Mouse (Mus musculus): ENCODE results near the gene Wnt8b. TPM values are rescaled to one million over a fixed set of nuclear protein-coding genes. Genes with fewer than 3 reads are reported as not detected.

Wnt8b gene
- polyA plus RNA-seq, 1 experiment, result not detected

DNA sequence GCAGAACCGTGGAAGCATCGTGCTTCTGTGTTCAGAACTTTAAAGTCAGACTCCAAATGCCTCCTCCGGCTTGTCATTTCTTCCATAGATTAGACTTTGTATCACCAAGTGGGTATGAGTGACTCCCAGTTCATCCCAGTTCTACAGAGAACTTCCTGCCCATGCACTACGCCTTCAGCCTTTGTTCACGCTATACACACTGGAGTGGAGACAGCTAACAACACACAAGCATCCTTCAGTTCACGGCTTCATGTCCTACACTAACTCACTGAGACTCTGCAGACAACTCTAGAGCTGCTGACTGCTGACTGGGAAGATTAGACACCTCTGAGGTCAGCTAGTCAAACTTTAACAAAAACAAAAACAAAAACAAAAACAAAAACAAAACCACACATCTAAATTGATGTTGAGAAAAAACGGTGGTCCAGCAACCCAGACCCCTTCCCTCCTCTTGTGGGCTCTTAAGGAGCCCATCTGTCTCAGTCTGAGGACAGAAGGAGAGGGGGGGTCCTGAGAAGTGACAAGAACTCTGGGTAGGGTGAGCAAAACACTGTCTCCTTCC, 20.7 kb downstream of the Wnt8b start:
- 30% methylated on average over 7 of the region's 7 CpGs for WGBS
- no peak overlapping the region for H3K27ac ChIP-seq (ENCODE audit: control insufficient read depth, insufficient read depth, low read depth, low read length, poor library complexity)
- TF ChIP-seq CTCF (IDR thresholded peaks at IDR 0.05; ENCODE audit: control insufficient read depth, insufficient read depth, low read length), result no peak
- no peak for TF ChIP-seq POLR2A (IDR thresholded peaks at IDR 0.05; ENCODE audit: borderline replicate concordance, control insufficient read depth, low read depth, low read length)
- no peak overlapping the region for H3K4me3 ChIP-seq (replicated peaks; ENCODE audit: control insufficient read depth, low read depth, low read length)
- no peaks in the 10 kb centered on the region for H3K4me1 ChIP-seq (ENCODE audit: control insufficient read depth, insufficient read depth, low read length)

DNA sequence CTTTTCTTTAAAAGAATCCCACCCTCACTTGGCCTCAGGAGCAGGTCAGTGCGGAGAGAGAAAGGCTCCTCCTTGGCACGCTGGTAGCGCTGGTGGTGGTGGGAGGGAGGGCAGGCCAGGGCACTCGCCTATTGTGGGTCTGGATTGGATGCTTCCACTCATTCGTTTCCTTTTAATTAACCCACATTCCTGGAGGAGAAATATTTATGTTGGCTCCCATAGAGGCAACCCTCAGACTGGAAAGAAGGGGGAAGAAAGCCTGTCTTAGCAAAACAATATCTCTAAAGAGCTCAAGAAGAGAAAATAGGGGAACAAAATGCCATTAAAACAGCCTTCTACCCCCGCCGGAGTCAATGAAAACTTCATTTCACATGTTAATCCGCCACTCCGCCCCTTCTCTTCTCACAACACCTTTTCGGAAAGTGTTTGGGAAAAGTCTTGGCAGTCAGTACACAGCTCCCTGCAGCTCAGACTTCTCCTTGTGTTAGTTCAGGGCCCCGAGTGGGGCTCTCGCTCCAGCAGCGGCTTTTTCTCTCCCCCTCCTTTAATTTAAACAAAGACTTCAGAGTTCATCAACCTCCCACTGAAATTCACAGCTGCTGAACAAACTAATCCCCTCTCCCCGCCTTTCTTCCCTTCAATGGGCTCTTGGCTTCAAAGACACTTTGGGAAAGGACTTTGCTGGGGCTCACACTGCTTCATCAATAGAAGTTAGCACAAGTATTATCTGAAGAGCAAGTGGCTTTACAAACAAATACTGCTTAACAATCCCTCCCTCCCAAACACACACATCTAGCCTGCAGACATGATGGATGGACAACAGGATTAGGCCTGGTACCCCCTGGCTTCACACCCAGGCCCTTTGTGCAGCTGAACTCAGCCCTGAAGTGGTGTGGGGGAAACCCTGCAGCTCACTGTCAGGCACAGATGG, 21.5 kb downstream of the Wnt8b start:
- no peak for TF ChIP-seq CTCF (IDR thresholded peaks at IDR 0.05; ENCODE audit: control insufficient read depth, insufficient read depth, low read length)
- 71% methylated on average over 14 of the region's 14 CpGs for WGBS
- Histone ChIP-seq H3K27ac (ENCODE audit: control insufficient read depth, insufficient read depth, low read depth, low read length, poor library complexity) (no peak overlapping the region), H3K4me1 (ENCODE audit: control insufficient read depth, insufficient read depth, low read length) (no peaks in the 10 kb centered on the region), H3K4me3 (replicated peaks; ENCODE audit: control insufficient read depth, low read depth, low read length) (no peak overlapping the region)

DNA sequence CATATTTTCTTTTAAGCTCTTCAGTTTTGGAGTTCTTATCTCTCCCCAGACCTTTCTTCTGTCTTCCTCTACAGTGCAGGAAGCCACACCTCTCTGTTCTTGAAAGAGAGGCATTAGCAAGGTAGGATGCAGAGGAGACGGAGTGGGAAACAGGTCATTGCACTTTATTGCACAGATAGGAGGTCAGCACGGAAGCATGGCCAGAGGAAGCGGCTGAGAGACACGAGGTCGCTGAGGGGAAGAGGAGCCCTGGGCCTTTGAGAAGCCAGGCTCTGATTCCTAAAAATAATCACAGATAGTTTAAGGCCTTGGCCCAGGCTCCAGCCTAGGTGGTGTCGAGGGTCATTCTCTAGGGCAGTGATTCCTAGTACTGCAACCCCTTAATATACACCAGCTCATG, 22.5 kb downstream of the Wnt8b start:
- H3K4me3 ChIP-seq (replicated peaks; ENCODE audit: control insufficient read depth, low read depth, low read length), result no peak overlapping the region
- whole genome bisulfite sequencing, result 59% methylated on average over 6 of the region's 6 CpGs
- no peak for TF ChIP-seq POLR2A (IDR thresholded peaks at IDR 0.05; ENCODE audit: borderline replicate concordance, control insufficient read depth, low read depth, low read length)
- no peak for TF ChIP-seq CTCF (IDR thresholded peaks at IDR 0.05; ENCODE audit: control insufficient read depth, insufficient read depth, low read length)
- H3K27ac ChIP-seq (ENCODE audit: control insufficient read depth, insufficient read depth, low read depth, low read length, poor library complexity), result no peak overlapping the region
- H3K4me1 ChIP-seq (ENCODE audit: control insufficient read depth, insufficient read depth, low read length), result no peaks in the 10 kb centered on the region

DNA sequence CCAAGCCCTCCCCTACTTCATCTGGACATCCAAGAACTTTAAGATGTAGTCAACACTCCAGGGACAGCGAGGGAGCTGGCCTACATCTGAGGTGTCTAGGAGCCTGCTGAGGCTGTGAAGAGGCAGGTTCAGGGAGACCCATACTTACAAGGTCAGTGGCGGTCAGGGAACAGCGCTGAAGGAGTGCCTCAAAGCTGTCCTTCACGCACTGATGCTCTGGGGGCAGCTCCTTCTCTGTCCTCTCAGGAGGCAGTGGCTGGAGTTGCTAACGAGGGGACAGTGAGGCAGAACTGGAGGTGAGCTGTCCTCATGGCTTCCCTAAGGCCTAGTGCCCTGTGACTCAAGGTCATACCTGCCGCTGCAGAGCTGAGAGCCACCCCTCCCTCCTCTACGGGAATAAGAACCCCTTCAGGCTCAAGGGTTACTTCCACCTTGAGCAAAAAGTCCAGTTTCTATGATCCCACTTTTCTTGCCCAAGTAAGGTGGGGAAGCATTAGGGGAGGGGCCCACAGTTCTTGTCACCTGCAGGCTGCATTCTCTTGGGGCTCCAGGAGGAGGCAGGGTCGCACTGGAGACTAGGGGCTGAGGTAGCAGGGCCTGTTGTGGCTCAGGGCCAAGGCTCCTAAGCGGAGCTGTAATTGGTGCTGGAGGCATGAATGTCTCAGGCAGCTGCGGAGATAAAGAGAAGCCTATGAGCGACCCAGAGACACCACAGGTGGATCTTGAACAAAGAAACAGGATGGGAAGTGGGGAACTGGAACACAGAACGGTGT, 24.9 kb downstream of the Wnt8b start:
- TF ChIP-seq POLR2A (IDR thresholded peaks at IDR 0.05; ENCODE audit: borderline replicate concordance, control insufficient read depth, low read depth, low read length) (no peak), CTCF (IDR thresholded peaks at IDR 0.05; ENCODE audit: control insufficient read depth, insufficient read depth, low read length) (no peak)
- H3K27ac ChIP-seq (ENCODE audit: control insufficient read depth, insufficient read depth, low read depth, low read length, poor library complexity), result no peak overlapping the region
- no peak overlapping the region for H3K4me3 ChIP-seq (replicated peaks; ENCODE audit: control insufficient read depth, low read depth, low read length)
- 80% methylated on average over 12 of the region's 12 CpGs for WGBS
- no peaks in the 10 kb centered on the region for H3K4me1 ChIP-seq (ENCODE audit: control insufficient read depth, insufficient read depth, low read length)

DNA sequence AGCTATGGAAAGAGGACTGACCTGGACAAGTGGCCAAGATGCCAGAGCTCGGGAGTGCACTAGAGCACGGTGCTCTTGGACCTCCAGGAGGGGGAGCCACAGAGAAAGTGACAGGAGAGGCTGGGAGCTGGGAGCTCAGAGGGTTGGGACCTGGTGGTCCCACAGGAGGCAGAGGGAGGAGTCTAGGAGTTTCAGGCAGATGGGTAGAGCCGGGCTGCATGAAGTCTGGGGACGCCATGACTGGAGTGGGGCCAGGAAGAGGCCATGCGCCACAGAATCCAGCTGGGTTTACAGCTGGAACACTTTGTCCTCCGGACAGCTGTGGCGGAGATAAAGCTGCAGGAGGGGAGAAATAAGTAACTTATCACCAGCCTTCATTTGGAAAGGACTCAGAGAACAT, 25.9 kb downstream of the Wnt8b start:
- H3K4me3 ChIP-seq (replicated peaks; ENCODE audit: control insufficient read depth, low read depth, low read length), result no peak overlapping the region
- no peaks in the 10 kb centered on the region for H3K4me1 ChIP-seq (ENCODE audit: control insufficient read depth, insufficient read depth, low read length)
- H3K27ac ChIP-seq (ENCODE audit: control insufficient read depth, insufficient read depth, low read depth, low read length, poor library complexity), result no peak overlapping the region
- TF ChIP-seq POLR2A (IDR thresholded peaks at IDR 0.05; ENCODE audit: borderline replicate concordance, control insufficient read depth, low read depth, low read length), result no peak
- 64% methylated on average over 7 of the region's 7 CpGs for WGBS

DNA sequence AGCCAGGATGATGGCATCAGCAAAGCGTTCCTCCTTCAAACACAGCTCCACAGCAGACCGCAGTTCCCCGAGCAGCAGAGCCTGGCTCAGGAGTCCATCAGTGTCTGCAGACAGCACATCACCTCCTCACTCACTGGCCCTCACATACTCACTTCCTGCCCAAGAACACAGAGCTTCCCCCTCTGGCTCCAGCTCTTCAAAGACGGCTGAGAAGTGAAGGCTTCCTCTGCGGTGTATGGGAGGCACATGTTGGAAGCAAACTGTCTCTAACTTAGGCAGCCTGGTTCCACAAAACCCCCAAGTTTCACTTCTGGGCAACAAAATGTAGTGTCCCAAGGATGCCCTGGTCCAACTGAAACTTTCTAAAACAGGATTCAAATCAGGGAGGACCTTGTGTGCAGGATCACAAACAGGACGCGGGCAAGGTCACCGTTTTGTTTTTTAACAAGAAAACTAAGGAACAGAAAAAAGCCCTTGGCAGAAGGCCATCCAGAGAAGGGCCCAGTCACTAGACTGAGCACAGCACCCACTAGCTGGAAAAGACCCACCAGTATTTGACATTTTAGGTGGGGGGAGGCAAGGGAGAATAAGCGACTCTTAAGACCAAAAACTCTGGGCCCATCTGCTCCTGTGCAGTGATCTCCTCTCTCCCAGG, 32.4 kb downstream of the Wnt8b start:
- no peak overlapping the region for H3K27ac ChIP-seq (ENCODE audit: control insufficient read depth, insufficient read depth, low read depth, low read length, poor library complexity)
- H3K4me1 ChIP-seq (ENCODE audit: control insufficient read depth, insufficient read depth, low read length), result no peaks in the 10 kb centered on the region
- H3K4me3 ChIP-seq (replicated peaks; ENCODE audit: control insufficient read depth, low read depth, low read length), result no peak overlapping the region
- WGBS, result 20% methylated on average over 9 of the region's 9 CpGs
- no peak for TF ChIP-seq POLR2A (IDR thresholded peaks at IDR 0.05; ENCODE audit: borderline replicate concordance, control insufficient read depth, low read depth, low read length)
- TF ChIP-seq CTCF (IDR thresholded peaks at IDR 0.05; ENCODE audit: control insufficient read depth, insufficient read depth, low read length), result no peak

DNA sequence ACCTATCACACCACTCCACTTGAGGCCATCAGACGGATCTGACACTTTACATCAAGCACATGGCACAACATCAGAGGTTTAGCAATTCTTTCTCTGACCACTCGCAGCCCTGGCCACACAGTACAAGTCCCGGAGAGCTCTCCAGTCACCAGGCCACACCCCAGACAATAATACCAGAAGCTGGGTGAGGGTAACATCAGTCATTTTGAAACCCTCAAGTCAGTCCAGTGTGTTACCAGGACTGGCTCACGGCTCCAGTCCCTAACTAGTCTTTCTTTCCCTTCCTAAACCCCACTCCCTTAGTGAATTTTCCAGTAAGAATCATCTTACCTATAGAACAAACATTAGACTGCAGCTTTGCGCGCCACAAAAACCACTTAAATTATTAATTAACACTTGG, 36.7 kb downstream of the Wnt8b start:
- WGBS, result 76% methylated on average over 6 of the region's 6 CpGs

DNA sequence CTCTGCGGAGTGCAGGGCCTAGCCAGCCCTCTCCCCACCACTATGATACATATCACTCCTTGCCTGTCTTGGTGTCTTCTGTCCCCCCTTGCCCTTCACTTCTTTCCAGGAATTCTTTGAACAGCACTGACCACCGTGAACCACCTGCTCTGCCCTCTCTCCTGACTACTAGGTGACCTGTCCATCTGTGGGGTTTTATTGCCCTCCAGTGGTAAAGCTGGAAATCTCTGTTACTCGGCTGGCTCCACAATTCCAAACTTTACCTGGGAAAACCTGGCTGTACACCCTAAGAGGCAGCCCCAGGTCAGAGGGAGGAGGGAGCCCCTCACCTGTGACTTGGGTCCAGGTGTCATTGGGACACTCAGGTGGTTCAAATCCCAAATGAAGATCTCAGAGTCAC, 42.1 kb downstream of the Wnt8b start:
- 45% methylated on average over 3 of the region's 3 CpGs for WGBS
- no peaks in the 10 kb centered on the region for H3K4me1 ChIP-seq (ENCODE audit: control insufficient read depth, insufficient read depth, low read length)
- no peak overlapping the region for H3K4me3 ChIP-seq (replicated peaks; ENCODE audit: control insufficient read depth, low read depth, low read length)
- TF ChIP-seq POLR2A (IDR thresholded peaks at IDR 0.05; ENCODE audit: borderline replicate concordance, control insufficient read depth, low read depth, low read length), result no peak
- no peak for TF ChIP-seq CTCF (IDR thresholded peaks at IDR 0.05; ENCODE audit: control insufficient read depth, insufficient read depth, low read length)
- no peak overlapping the region for H3K27ac ChIP-seq (ENCODE audit: control insufficient read depth, insufficient read depth, low read depth, low read length, poor library complexity)

More for the DNA sequence above, 36.7 kb downstream of the Wnt8b start:
- H3K4me1 ChIP-seq (ENCODE audit: control insufficient read depth, insufficient read depth, low read length), result no peaks in the 10 kb centered on the region
- H3K4me3 ChIP-seq (replicated peaks; ENCODE audit: control insufficient read depth, low read depth, low read length), result no peak overlapping the region
- TF ChIP-seq CTCF (IDR thresholded peaks at IDR 0.05; ENCODE audit: control insufficient read depth, insufficient read depth, low read length) (no peak), POLR2A (IDR thresholded peaks at IDR 0.05; ENCODE audit: borderline replicate concordance, control insufficient read depth, low read depth, low read length) (no peak)
- no peak overlapping the region for H3K27ac ChIP-seq (ENCODE audit: control insufficient read depth, insufficient read depth, low read depth, low read length, poor library complexity)

Measured in bone marrow, adult 2 months (tissue).